Mouse (Mus musculus): ENCODE measurements around the gene Nhp2. TPM values are rescaled to one million over a fixed set of nuclear protein-coding genes. Genes with fewer than 3 reads are reported as not detected.
"Not testable (repeated sequence)": the region's sequence is repeated elsewhere in the genome, so short reads cannot be mapped to it uniquely, and the experiment has no call there.

Gene Nhp2
- polyA plus RNA-seq, 1 experiment = 34.3 TPM

DNA sequence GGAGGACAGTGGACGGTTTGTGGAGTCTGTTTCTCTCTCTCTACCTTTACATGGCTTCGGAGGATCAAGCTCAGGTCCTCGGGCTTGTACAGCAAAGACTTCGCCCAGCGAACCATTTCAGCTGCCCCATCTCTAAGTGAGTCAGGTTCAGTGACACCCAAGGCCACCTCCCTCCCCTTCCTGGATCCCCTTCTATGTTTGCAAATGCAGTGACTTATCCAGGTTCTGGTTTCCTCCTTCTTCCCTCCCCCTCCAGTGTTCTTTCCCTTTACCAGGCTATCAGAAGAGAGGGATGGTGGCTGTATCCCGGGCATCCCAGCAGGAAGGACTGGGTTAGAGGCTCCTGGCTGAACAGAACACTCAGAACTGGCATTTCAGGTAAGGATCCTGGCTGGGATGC, 34.2 kb downstream of the Nhp2 start:
- WGBS = 87% methylated on average over 6 of the region's 6 CpGs
- Histone ChIP-seq H3K4me1 (ENCODE audit: control insufficient read depth, insufficient read depth, insufficient read length) (peaks cover 8% of the 10 kb centered on the region), H3K4me3 (ENCODE audit: extremely low read depth, insufficient read depth, insufficient read length) (no peak overlapping the region), H3K36me3 (ENCODE audit: control insufficient read depth, insufficient read depth, low read length) (no peaks in the 10 kb centered on the region), H3K27me3 (ENCODE audit: control insufficient read depth, insufficient read depth, low read length) (no peaks in the 10 kb centered on the region), H3K27ac (ENCODE audit: insufficient read depth, low read length) (no peak overlapping the region)
- DNase-seq (ENCODE audit: low read depth in 1 of 2, low spot score in 2 of 2) = no peak
- TF ChIP-seq POLR2A (IDR thresholded peaks at IDR 0.05; ENCODE audit: low read depth, low read length) (no peak), CTCF (IDR thresholded peaks at IDR 0.05; ENCODE audit: extremely low read depth, insufficient read depth, insufficient read length, insufficient replicate concordance) (no peak)

DNA sequence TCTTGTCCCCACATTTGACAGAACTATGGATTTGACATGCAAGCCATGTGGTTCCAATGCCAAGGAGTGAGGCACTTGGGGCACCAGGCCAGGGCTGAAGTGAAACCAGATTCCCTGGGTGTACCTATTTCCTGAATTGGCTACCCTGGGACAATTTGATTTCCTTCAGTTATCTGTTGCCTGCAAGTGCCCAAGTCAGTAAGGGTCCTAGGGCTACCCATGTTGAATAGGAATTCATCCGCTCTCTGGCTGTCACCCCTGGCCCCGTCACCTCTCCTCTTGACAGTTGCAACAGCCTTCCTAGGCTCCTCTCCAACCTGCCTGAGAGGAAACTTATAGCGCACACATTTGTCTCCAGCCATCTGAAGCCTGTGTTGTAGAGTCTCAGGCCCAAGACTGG, 35.4 kb downstream of the Nhp2 start:
- no peak overlapping the region for H3K27ac ChIP-seq (ENCODE audit: insufficient read depth, low read length)
- H3K4me3 ChIP-seq (ENCODE audit: extremely low read depth, insufficient read depth, insufficient read length) = no peak overlapping the region
- 96% methylated on average over 3 of the region's 3 CpGs for WGBS
- no peak for DNase-seq (ENCODE audit: low read depth in 1 of 2, low spot score in 2 of 2)
- H3K27me3 ChIP-seq (ENCODE audit: control insufficient read depth, insufficient read depth, low read length) = no peaks in the 10 kb centered on the region
- no peaks in the 10 kb centered on the region for H3K36me3 ChIP-seq (ENCODE audit: control insufficient read depth, insufficient read depth, low read length)
- no peak for TF ChIP-seq CTCF (IDR thresholded peaks at IDR 0.05; ENCODE audit: extremely low read depth, insufficient read depth, insufficient read length, insufficient replicate concordance)
- TF ChIP-seq POLR2A (IDR thresholded peaks at IDR 0.05; ENCODE audit: low read depth, low read length) = no peak
- H3K4me1 ChIP-seq (ENCODE audit: control insufficient read depth, insufficient read depth, insufficient read length) = peaks cover 2% of the 10 kb centered on the region

DNA sequence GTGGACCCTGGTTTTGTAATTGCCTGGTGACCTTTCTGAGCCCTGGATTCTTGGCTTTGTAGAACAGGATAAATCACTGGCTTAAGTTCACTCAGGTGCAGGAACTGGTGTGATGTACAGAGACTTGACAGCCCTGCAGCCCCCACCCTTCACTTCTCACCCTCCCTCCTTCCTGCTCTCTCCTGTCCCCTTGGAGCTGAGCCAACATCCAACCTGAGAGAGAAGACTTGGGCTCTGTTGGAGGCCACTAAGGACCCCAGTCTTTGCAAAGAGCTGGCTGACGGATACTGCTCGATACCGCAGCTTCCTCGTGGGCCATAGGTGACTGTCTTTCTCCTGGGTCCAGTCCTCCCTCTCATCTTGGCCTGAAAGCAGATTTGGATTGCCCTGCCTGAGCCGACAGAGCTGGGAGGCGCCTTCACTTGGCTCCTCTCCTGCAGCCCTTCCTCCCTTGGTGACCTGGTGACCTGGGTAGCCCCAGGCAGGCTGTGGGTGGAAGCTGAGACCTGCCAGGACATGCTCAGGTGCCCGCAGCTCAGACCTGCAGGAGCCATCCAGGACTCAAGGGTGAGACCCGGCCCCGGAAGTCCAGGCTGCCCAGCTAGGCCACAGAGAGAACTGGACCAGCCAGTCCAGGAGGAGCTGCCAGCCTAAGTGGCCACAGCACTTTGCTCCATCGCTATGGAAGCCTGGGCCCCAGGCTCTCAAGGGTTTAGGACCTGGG, 37.4 kb downstream of the Nhp2 start:
- WGBS = 90% methylated on average over 10 of the region's 10 CpGs
- TF ChIP-seq POLR2A (IDR thresholded peaks at IDR 0.05; ENCODE audit: low read depth, low read length) (no peak), CTCF (IDR thresholded peaks at IDR 0.05; ENCODE audit: extremely low read depth, insufficient read depth, insufficient read length, insufficient replicate concordance) (no peak)
- H3K4me1 ChIP-seq (ENCODE audit: control insufficient read depth, insufficient read depth, insufficient read length) = no peaks in the 10 kb centered on the region
- H3K36me3 ChIP-seq (ENCODE audit: control insufficient read depth, insufficient read depth, low read length) = no peaks in the 10 kb centered on the region
- DNase-seq (ENCODE audit: low read depth in 1 of 2, low spot score in 2 of 2) = no peak
- no peak overlapping the region for H3K27ac ChIP-seq (ENCODE audit: insufficient read depth, low read length)
- H3K27me3 ChIP-seq (ENCODE audit: control insufficient read depth, insufficient read depth, low read length) = no peaks in the 10 kb centered on the region
- H3K4me3 ChIP-seq (ENCODE audit: extremely low read depth, insufficient read depth, insufficient read length) = no peak overlapping the region

DNA sequence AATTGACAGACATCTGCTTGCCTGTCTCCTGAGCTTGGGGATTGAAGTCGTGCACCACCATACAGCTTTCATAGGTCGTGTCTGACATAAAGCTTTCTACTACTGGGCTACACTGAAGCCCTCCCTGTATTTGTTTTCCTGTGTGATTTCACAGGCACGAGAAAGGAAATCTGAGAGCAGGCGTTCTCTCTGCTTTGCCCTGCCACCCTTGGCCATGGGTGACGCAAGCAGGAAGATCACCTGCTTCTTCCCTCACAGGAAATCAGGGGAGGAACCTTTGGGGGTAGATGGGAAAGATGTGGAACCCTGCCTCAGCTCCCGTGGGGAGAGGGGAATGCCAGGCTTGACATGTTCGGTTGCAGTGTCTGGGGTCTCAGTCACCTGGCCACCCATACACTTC, 38.8 kb downstream of the Nhp2 start:
- TF ChIP-seq CTCF (IDR thresholded peaks at IDR 0.05; ENCODE audit: extremely low read depth, insufficient read depth, insufficient read length, insufficient replicate concordance) (no peak), POLR2A (IDR thresholded peaks at IDR 0.05; ENCODE audit: low read depth, low read length) (no peak)
- Histone ChIP-seq H3K4me3 (ENCODE audit: extremely low read depth, insufficient read depth, insufficient read length) (no peak overlapping the region), H3K27ac (ENCODE audit: insufficient read depth, low read length) (no peak overlapping the region), H3K36me3 (ENCODE audit: control insufficient read depth, insufficient read depth, low read length) (no peaks in the 10 kb centered on the region), H3K27me3 (ENCODE audit: control insufficient read depth, insufficient read depth, low read length) (no peaks in the 10 kb centered on the region), H3K4me1 (ENCODE audit: control insufficient read depth, insufficient read depth, insufficient read length) (no peaks in the 10 kb centered on the region)
- WGBS = 31% methylated on average over 7 of the region's 7 CpGs
- no peak for DNase-seq (ENCODE audit: low read depth in 1 of 2, low spot score in 2 of 2)

- H3K27ac ChIP-seq (ENCODE audit: insufficient read depth, low read length) = no peak overlapping the region
- TF ChIP-seq CTCF (IDR thresholded peaks at IDR 0.05; ENCODE audit: extremely low read depth, insufficient read depth, insufficient read length, insufficient replicate concordance) (no peak), POLR2A (IDR thresholded peaks at IDR 0.05; ENCODE audit: low read depth, low read length) (no peak)
- 31% methylated on average over 6 of the region's 6 CpGs for WGBS
Measured at GRCm38 (mm10) chr11:51658705-51659104, 39.2 kb downstream of the Nhp2 start.

DNA sequence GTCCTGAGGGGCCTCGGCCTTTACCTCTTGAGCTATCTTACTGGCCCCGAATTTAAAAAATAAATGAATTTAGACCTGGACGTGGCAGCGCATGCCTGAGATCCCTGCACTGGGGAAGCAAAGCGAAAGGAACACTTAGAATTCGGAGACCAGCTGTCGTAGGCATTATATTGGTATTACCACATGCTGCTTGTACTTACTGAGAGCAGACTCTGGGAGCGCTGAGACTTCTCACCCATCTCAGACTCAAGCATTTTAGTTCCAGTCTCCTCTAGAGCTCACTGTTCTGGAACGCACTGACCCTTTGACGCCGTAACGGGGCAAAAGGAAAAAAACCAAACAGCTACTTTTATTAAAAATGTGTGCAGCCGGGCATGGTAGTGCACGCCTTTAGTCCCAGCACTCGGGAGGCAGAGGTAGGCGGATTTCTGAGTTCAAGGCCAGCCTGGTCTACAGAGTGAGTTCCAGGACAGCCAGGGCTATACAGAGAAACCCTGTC, 42.4 kb downstream of the Nhp2 start:
- WGBS = 91% methylated on average over 16 of the region's 16 CpGs
- Histone ChIP-seq H3K27me3 (ENCODE audit: control insufficient read depth, insufficient read depth, low read length) (no peaks in the 10 kb centered on the region), H3K4me3 (ENCODE audit: extremely low read depth, insufficient read depth, insufficient read length) (no peak overlapping the region), H3K36me3 (ENCODE audit: control insufficient read depth, insufficient read depth, low read length) (no peaks in the 10 kb centered on the region), H3K27ac (ENCODE audit: insufficient read depth, low read length) (no peak overlapping the region), H3K4me1 (ENCODE audit: control insufficient read depth, insufficient read depth, insufficient read length) (no peaks in the 10 kb centered on the region)
- DNase-seq (ENCODE audit: low read depth in 1 of 2, low spot score in 2 of 2) = no peak
- TF ChIP-seq CTCF (IDR thresholded peaks at IDR 0.05; ENCODE audit: extremely low read depth, insufficient read depth, insufficient read length, insufficient replicate concordance) (no peak), POLR2A (IDR thresholded peaks at IDR 0.05; ENCODE audit: low read depth, low read length) (no peak)

More at GRCm38 (mm10) chr11:51658705-51659104, 39.2 kb downstream of the Nhp2 start:
- H3K4me1 ChIP-seq (ENCODE audit: control insufficient read depth, insufficient read depth, insufficient read length) = no peaks in the 10 kb centered on the region
- DNase-seq (ENCODE audit: low read depth in 1 of 2, low spot score in 2 of 2) = no peak
- no peaks in the 10 kb centered on the region for H3K36me3 ChIP-seq (ENCODE audit: control insufficient read depth, insufficient read depth, low read length)
- no peaks in the 10 kb centered on the region for H3K27me3 ChIP-seq (ENCODE audit: control insufficient read depth, insufficient read depth, low read length)
- H3K4me3 ChIP-seq (ENCODE audit: extremely low read depth, insufficient read depth, insufficient read length) = no peak overlapping the region

GRCm38 (mm10) chr11:51662632-51663031, 43.1 kb downstream of the Nhp2 start:
- no peaks in the 10 kb centered on the region for H3K4me1 ChIP-seq (ENCODE audit: control insufficient read depth, insufficient read depth, insufficient read length)
- no peaks in the 10 kb centered on the region for H3K27me3 ChIP-seq (ENCODE audit: control insufficient read depth, insufficient read depth, low read length)
- no peak overlapping the region for H3K27ac ChIP-seq (ENCODE audit: insufficient read depth, low read length)
- WGBS = 91% methylated on average over 7 of the region's 7 CpGs
- TF ChIP-seq POLR2A (IDR thresholded peaks at IDR 0.05; ENCODE audit: low read depth, low read length) (no peak), CTCF (IDR thresholded peaks at IDR 0.05; ENCODE audit: extremely low read depth, insufficient read depth, insufficient read length, insufficient replicate concordance) (no peak)
- DNase-seq (ENCODE audit: low read depth in 1 of 2, low spot score in 2 of 2) = no peak
- H3K36me3 ChIP-seq (ENCODE audit: control insufficient read depth, insufficient read depth, low read length) = no peaks in the 10 kb centered on the region
- H3K4me3 ChIP-seq (ENCODE audit: extremely low read depth, insufficient read depth, insufficient read length) = no peak overlapping the region

GRCm38 (mm10) chr11:51664747-51665146, 45.2 kb downstream of the Nhp2 start:
- H3K4me3 ChIP-seq (ENCODE audit: extremely low read depth, insufficient read depth, insufficient read length); H3K4me1 ChIP-seq (ENCODE audit: control insufficient read depth, insufficient read depth, insufficient read length): not testable (repeated sequence)

More at GRCm38 (mm10) chr11:51664747-51665146, 45.2 kb downstream of the Nhp2 start:
- 91% methylated on average over 7 of the region's 7 CpGs for WGBS
- not testable (repeated sequence) for DNase-seq (ENCODE audit: low read depth in 1 of 2, low spot score in 2 of 2); H3K27ac ChIP-seq (ENCODE audit: insufficient read depth, low read length); H3K36me3 ChIP-seq (ENCODE audit: control insufficient read depth, insufficient read depth, low read length); H3K27me3 ChIP-seq (ENCODE audit: control insufficient read depth, insufficient read depth, low read length)

Data from spleen, adult 2 months (tissue).